ENCODE assay signal across 28 mouse cellular contexts in genomic region chr11:22255418-22255817, GRCm38 (mm10).
A peak's percentile ranks its signal among the peaks of the same experiment; 100 is the strongest.
DNase-seq lines count a peak whose midpoint lies in the region; ATAC-seq and TF ChIP-seq lines count a peak whose summit lies in the region.
"Had no signal": no experiment of that assay in that cellular context is flagged by ENCODE, and none has a peak within 500 bp of the region (broad histone marks: within the 10 kb centered on the region; RNA-seq: fewer than 3 reads in every experiment).

No protein-coding gene starts in this region.

- H3K4me3 ChIP-seq in lung, embryonic 16.5 days (ENCODE audit: low read length): no peak overlapping the region
- peak overlapping the region; percentile 10; the same call in 1 of the 2 replicates for H3K4me3 ChIP-seq in testis, adult 2 months (ENCODE audit: control insufficient read depth, low read depth, low read length)
- H3K4me3 ChIP-seq in myocyte: no peak overlapping the region
- no peak overlapping the region for H3K4me3 ChIP-seq in forebrain, embryonic 11.5 days (ENCODE audit: low read depth, low read length)
- H3K4me3 ChIP-seq: forebrain, embryonic 10.5 days; gastrocnemius, adult 2 months; heart, embryonic 12.5 days; heart, embryonic 15.5 days; hindbrain, embryonic 10.5 days; hindbrain, embryonic 13.5 days had no signal

- no peak for DNase-seq in lung, postnatal 10 days
- no peak for DNase-seq in testis, postnatal 10 days (ENCODE audit: low spot score)
- peak; percentile 57 for DNase-seq in A20 (ENCODE audit: low read depth, low spot score)
- no peak for DNase-seq in forebrain, embryonic 11.5 days (ENCODE audit: low spot score)
- no peak for DNase-seq in gastrocnemius, adult 8-10 months (ENCODE audit: low spot score in 2 of 2)
- DNase-seq: adrenal gland, postnatal 10 days; adrenal gland, postnatal 36 days; cerebellum, adult 18-20 months; cerebellum, adult 9-10 months; cerebellum, postnatal 14 days; forebrain, postnatal 0 days; gastrocnemius, adult 2 months; gastrocnemius, postnatal 25 days; heart, adult 18-20 months; heart, postnatal 10 days; heart, postnatal 36 days had no signal

- 88% methylated on average over 1 of the region's 1 CpGs for WGBS in lung, embryonic 16.5 days
- 95% methylated on average over 1 of the region's 1 CpGs for WGBS in forebrain, embryonic 11.5 days

- no peak for TF ChIP-seq CTCF in testis, adult 2 months (IDR thresholded peaks at IDR 0.05; ENCODE audit: control insufficient read depth, insufficient read depth, insufficient replicate concordance, low read depth, low read length)

- peak; percentile 70 for ATAC-seq in lung, embryonic 16.5 days (ENCODE audit: low read depth)
- ATAC-seq in forebrain, embryonic 11.5 days (replicated peaks; ENCODE audit: low FRiP score): no peak
- ATAC-seq: forebrain, embryonic 14.5 days; forebrain, postnatal 0 days; hindbrain, embryonic 16.5 days; Patski had no signal

- H3K4me2 ChIP-seq in lung, embryonic 16.5 days (ENCODE audit: low read depth, low read length): no peak overlapping the region
- peak overlapping the region; percentile 41 for H3K4me2 ChIP-seq in myocyte (ENCODE audit: low read depth)
- H3K4me2 ChIP-seq in forebrain, embryonic 11.5 days (ENCODE audit: low read depth, low read length, severe bottlenecking): no peak overlapping the region
- H3K4me2 ChIP-seq: heart, embryonic 12.5 days; heart, embryonic 15.5 days; hindbrain, embryonic 13.5 days had no signal

- 0 out of 2 replicates have a peak, but pooled peaks cover under 1% of the 10 kb centered on the region for H3K9me3 ChIP-seq in lung, embryonic 16.5 days (ENCODE audit: control insufficient read depth, low read length)
- H3K9me3 ChIP-seq in forebrain, embryonic 11.5 days (ENCODE audit: control insufficient read depth, low read length): no peaks in the 10 kb centered on the region
- H3K9me3 ChIP-seq: G1E; heart, embryonic 12.5 days; heart, embryonic 15.5 days; hindbrain, embryonic 10.5 days; hindbrain, embryonic 13.5 days had no signal

- no peaks in the 10 kb centered on the region for H3K36me3 ChIP-seq in lung, embryonic 16.5 days (ENCODE audit: control insufficient read depth, insufficient read depth, low read length)
- H3K36me3 ChIP-seq in testis, adult 2 months (ENCODE audit: control insufficient read depth, insufficient read depth, low read length): no peaks in the 10 kb centered on the region
- H3K36me3 ChIP-seq in myocyte (ENCODE audit: control insufficient read depth, insufficient read depth): no peaks in the 10 kb centered on the region
- H3K36me3 ChIP-seq in forebrain, embryonic 11.5 days (ENCODE audit: control insufficient read depth, insufficient read depth, low read length): no peaks in the 10 kb centered on the region
- H3K36me3 ChIP-seq: forebrain, embryonic 10.5 days; G1E; heart, embryonic 15.5 days; hindbrain, embryonic 10.5 days; hindbrain, embryonic 13.5 days had no signal

- H3K27ac ChIP-seq in lung, embryonic 16.5 days (ENCODE audit: low read length): no peak overlapping the region
- H3K27ac ChIP-seq in testis, adult 2 months (ENCODE audit: control insufficient read depth, insufficient read depth, low read depth, low read length): peak overlapping the region; percentile 2; the same call in 1 of the 2 replicates
- no peak overlapping the region for H3K27ac ChIP-seq in forebrain, embryonic 11.5 days (ENCODE audit: low read depth, low read length)
- H3K27ac ChIP-seq: forebrain, embryonic 10.5 days; gastrocnemius, adult 2 months; heart, embryonic 15.5 days; hindbrain, embryonic 10.5 days; hindbrain, embryonic 13.5 days had no signal

- H3ac ChIP-seq in myocyte (ENCODE audit: control insufficient read depth, insufficient read length): no peak overlapping the region

- TF ChIP-seq POLR2A in testis, adult 2 months (IDR thresholded peaks at IDR 0.05; ENCODE audit: control insufficient read depth, low read depth, low read length): no peak
- no peak for TF ChIP-seq POLR2A in myocyte (IDR thresholded peaks at IDR 0.05; ENCODE audit: insufficient read length, low read depth)

- H3K27me3 ChIP-seq in lung, embryonic 16.5 days (ENCODE audit: control insufficient read depth, insufficient read depth, low read depth, low read length): no peaks in the 10 kb centered on the region
- H3K27me3 ChIP-seq in testis, adult 2 months (ENCODE audit: control insufficient read depth, insufficient read depth, low read length): no peaks in the 10 kb centered on the region
- no peaks in the 10 kb centered on the region for H3K27me3 ChIP-seq in myocyte (ENCODE audit: control insufficient read depth, insufficient read depth, insufficient read length)
- H3K27me3 ChIP-seq in forebrain, embryonic 11.5 days (ENCODE audit: control insufficient read depth, insufficient read depth, low read length): no peaks in the 10 kb centered on the region
- H3K27me3 ChIP-seq: heart, embryonic 12.5 days; heart, embryonic 15.5 days; hindbrain, embryonic 13.5 days; Patski had no signal

- no peak overlapping the region for H3K9ac ChIP-seq in lung, embryonic 16.5 days (ENCODE audit: low read length)
- H3K9ac ChIP-seq in forebrain, embryonic 11.5 days (ENCODE audit: low read length): no peak overlapping the region
- H3K9ac ChIP-seq: forebrain, postnatal 0 days; heart, embryonic 12.5 days; heart, embryonic 15.5 days; hindbrain, embryonic 13.5 days had no signal

- peaks cover 2% of the 10 kb centered on the region; the same call in 1 of the 2 replicates for H3K4me1 ChIP-seq in lung, embryonic 16.5 days (replicated peaks; ENCODE audit: control insufficient read depth, insufficient read depth, low read length)
- no peaks in the 10 kb centered on the region for H3K4me1 ChIP-seq in testis, adult 2 months (ENCODE audit: control insufficient read depth, insufficient read depth, low read length)
- H3K4me1 ChIP-seq in forebrain, embryonic 11.5 days (replicated peaks; ENCODE audit: control insufficient read depth, insufficient read depth, low read length): no peaks in the 10 kb centered on the region
- H3K4me1 ChIP-seq: forebrain, embryonic 10.5 days; hindbrain, embryonic 10.5 days had no signal

- H3K79me2 ChIP-seq in myocyte (ENCODE audit: control insufficient read depth, insufficient read depth): no peaks in the 10 kb centered on the region

TF ChIP-seq in myocyte, 11 proteins besides CTCF, POLR2A, EP300 and RAD21:
- TF ChIP-seq MYOG (IDR thresholded peaks at IDR 0.05; ENCODE audit: control insufficient read depth in 1 of 3, insufficient read depth in 1 of 3, insufficient read length in 2 of 3, low read depth in 2 of 3) (no peak), MAX (IDR thresholded peaks at IDR 0.05; ENCODE audit: low read depth) (no peak), TCF12 (IDR thresholded peaks at IDR 0.05; ENCODE audit: insufficient read depth, poor library complexity, severe bottlenecking) (no peak), REST (IDR thresholded peaks at IDR 0.05; ENCODE audit: insufficient read depth, insufficient read length) (no peak), MYOD1 (IDR thresholded peaks at IDR 0.05; ENCODE audit: control insufficient read depth in 1 of 3, insufficient read length in 2 of 3, low read depth in 2 of 3) (no peak), CEBPB (IDR thresholded peaks at IDR 0.05; ENCODE audit: insufficient read depth, poor library complexity, severe bottlenecking) (no peak), SRF (IDR thresholded peaks at IDR 0.05; ENCODE audit: control insufficient read depth, insufficient read length, low read depth) (no peak), TCF3 (IDR thresholded peaks at IDR 0.05; ENCODE audit: insufficient read length, low read depth) (no peak), E2F4 (IDR thresholded peaks at IDR 0.05; ENCODE audit: insufficient read depth) (no peak), USF1 (IDR thresholded peaks at IDR 0.05; ENCODE audit: low read depth) (no peak), POLR2AphosphoS2 (IDR thresholded peaks at IDR 0.05; ENCODE audit: insufficient read length, low read depth) (no peak)
TF ChIP-seq in myocyte: peak in this region for 0.
